In the genomic region with DNA sequence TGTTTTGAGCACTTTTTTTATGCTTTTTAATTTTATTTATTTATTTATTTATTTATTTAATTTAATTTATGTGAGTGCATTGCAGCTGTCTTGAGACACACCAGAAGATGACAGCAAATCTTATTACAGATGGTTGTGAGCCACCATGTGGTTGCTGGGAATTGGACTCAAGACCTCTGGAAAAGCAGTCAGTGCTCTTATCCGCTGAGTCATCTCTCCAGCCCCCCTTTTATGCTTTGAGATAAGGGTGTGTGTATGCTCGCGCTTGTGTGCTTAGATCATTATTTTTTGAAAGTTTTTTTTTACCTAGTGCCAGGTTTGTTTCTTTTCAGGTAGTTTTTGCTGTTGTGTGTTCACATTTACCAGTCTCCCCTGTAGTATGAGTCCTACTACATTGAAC, we compare ENCODE assay signal across 12 mouse cellular contexts.
"Had no signal": no experiment of that assay in that cellular context is flagged by ENCODE, and none has a peak within 500 bp of the region (broad histone marks: within the 10 kb centered on the region; RNA-seq: fewer than 3 reads in every experiment).

No protein-coding gene starts in this region.

- H3K9me3 ChIP-seq: limb, embryonic 13.5 days; liver, embryonic 13.5 days; megakaryocyte, embryonic 14.5 days; midbrain, embryonic 15.5 days; neural tube, embryonic 12.5 days had no signal

- DNase-seq: kidney, adult 11 months; kidney, adult 9 months; kidney, postnatal 10 days; layer of hippocampus, postnatal 36 days; left cerebral cortex, postnatal 4 days; liver, embryonic 13.5 days; lung, embryonic 14.5 days had no signal

- H3K27ac ChIP-seq: limb, embryonic 13.5 days; macrophage; neural tube, embryonic 12.5 days had no signal

- H3K9ac ChIP-seq: limb, embryonic 13.5 days; liver, embryonic 13.5 days; lung, embryonic 14.5 days; midbrain, embryonic 15.5 days; neural tube, embryonic 12.5 days had no signal

- H3K36me3 ChIP-seq: midbrain, embryonic 15.5 days; neural tube, embryonic 12.5 days had no signal

- H3K4me3 ChIP-seq: limb, embryonic 13.5 days; liver, embryonic 13.5 days; megakaryocyte, embryonic 14.5 days; midbrain, embryonic 15.5 days; neural tube, embryonic 12.5 days had no signal
